Mouse (Mus musculus) lung, adult 18-20 months (tissue): Measurements from ENCODE around the gene Recql5.

Source experiments
- DNase-seq, 2 experiments: peaks; one replicate each; pipeline ENCODE4 v3.0.0; 2022; ENCODE audit warnings: mixed read lengths in 2 of 2

Recql5 gene

GRCm38 (mm10) chr11:115899486-115900266 is 33.6 kb downstream of the Recql5 start, which contains the start of gene Smim5:
Gene Smim5 (plus strand): TSS chr11:115899966.
- peak; percentile 64 to 79 for DNase-seq

- DNase-seq, result no peak
These were observed 34.4 kb downstream of the Recql5 start for GRCm38 (mm10) chr11:115898886-115899285.

GRCm38 (mm10) chr11:115898446-115898845 is 34.8 kb downstream of the Recql5 start:
- no peak for DNase-seq

- no peak for DNase-seq
These were observed 38.3 kb downstream of the Recql5 start for GRCm38 (mm10) chr11:115894755-115895520.

GRCm38 (mm10) chr11:115893071-115893470 is 40.2 kb downstream of the Recql5 start:
- DNase-seq, result no peak

GRCm38 (mm10) chr11:115892213-115892612 is 41.1 kb downstream of the Recql5 start:
- DNase-seq, result no peak

- DNase-seq, result peak in 1 of 2 experiments; percentile 19
These were observed 44.1 kb downstream of the Recql5 start for GRCm38 (mm10) chr11:115889159-115889558.

GRCm38 (mm10) chr11:115888020-115888419 is 45.3 kb downstream of the Recql5 start:
- DNase-seq, result no peak

GRCm38 (mm10) chr11:115886446-115886845 is 46.8 kb downstream of the Recql5 start:
- DNase-seq, result no peak

- DNase-seq, result no peak
These were observed 48.0 kb downstream of the Recql5 start for GRCm38 (mm10) chr11:115885281-115885680.

- no peak for DNase-seq
These were observed 48.9 kb downstream of the Recql5 start for GRCm38 (mm10) chr11:115884361-115884760.

- DNase-seq, result no peak
These were observed 50.0 kb downstream of the Recql5 start for GRCm38 (mm10) chr11:115883251-115883650.

- peak in 1 of 2 experiments; percentile 44 for DNase-seq
These were observed 52.3 kb downstream of the Recql5 start for GRCm38 (mm10) chr11:115881002-115881401.

GRCm38 (mm10) chr11:115878071-115878470 is 55.2 kb downstream of the Recql5 start:
- DNase-seq, result no peak

GRCm38 (mm10) chr11:115877174-115877755 is 56.0 kb downstream of the Recql5 start:
- no peak for DNase-seq

GRCm38 (mm10) chr11:115876438-115876837 is 56.8 kb downstream of the Recql5 start:
- DNase-seq, result no peak

- no peak for DNase-seq
These were observed 57.3 kb downstream of the Recql5 start for GRCm38 (mm10) chr11:115875935-115876334.

- no peak for DNase-seq
These were observed 60.8 kb downstream of the Recql5 start for GRCm38 (mm10) chr11:115872437-115872836.

GRCm38 (mm10) chr11:115869393-115869792 is 63.9 kb downstream of the Recql5 start:
- peak; percentile 63 to 77 for DNase-seq

GRCm38 (mm10) chr11:115863895-115864294 is 69.4 kb downstream of the Recql5 start:
- no peak for DNase-seq

GRCm38 (mm10) chr11:115859143-115859945 is 73.9 kb downstream of the Recql5 start:
- DNase-seq, result peak; percentile 82 to 87

- DNase-seq, result no peak
These were observed 74.9 kb downstream of the Recql5 start, which contains the start of gene Myo15b for GRCm38 (mm10) chr11:115858354-115858753. Gene Myo15b (plus strand): TSS chr11:115858406.
